Mouse (Mus musculus) liver, embryonic 14.5 days (tissue): ENCODE results near the gene Tfap2e. TPM values are rescaled to one million over a fixed set of nuclear protein-coding genes. Genes with fewer than 3 reads are reported as not detected.

ENCODE experiments used
- ATAC-seq: fragments of 200-750 bp; cut with Nextera tagmentation; 2 replicates; pipeline ENCODE4 v1.8.0; 2017; ENCODE audit warnings: moderate number of reproducible peaks, mild to moderate bottlenecking, moderate library complexity; ENCODE audit not compliant: insufficient read depth
- DNase-seq, 3 experiments: peaks; one replicate each; pipeline ENCODE4 v3.0.0-alpha.2; 2012 to 2013; ENCODE audit warnings: low read depth in 3 of 3, low spot score in 3 of 3
- H3K27ac ChIP-seq: fragments of 300-500 bp; sonication (generic); 2 replicates; pipeline ENCODE4 v1.5.1; 2014; ENCODE audit warnings: moderate library complexity, mild to moderate bottlenecking, control low read depth, inconsistent platforms
- H3K27me3 ChIP-seq: fragments of 300-500 bp; sonication (generic); 2 replicates; pipeline ENCODE4 v1.6.1; 2014; ENCODE audit warnings: mild to moderate bottlenecking, low read length, moderate library complexity; ENCODE audit not compliant: control insufficient read depth, insufficient read depth
- H3K36me3 ChIP-seq: fragments of 300-500 bp; sonication (generic); replicated peaks from 2 replicates; pipeline ENCODE4 v1.6.1; 2014; ENCODE audit warnings: low read depth; ENCODE audit not compliant: control insufficient read depth, insufficient read depth
- H3K4me1 ChIP-seq, 2 experiments: fragments of 200-500 bp in 1 of 2; fragments of 300-500 bp in 1 of 2; sonication (generic) in 1 of 2; replicated peaks; 2 replicates each; pipeline ENCODE4 v1.6.1; 2012 to 2014; ENCODE audit warnings: antibody characterized with exemption in 1 of 2, inconsistent platforms in 1 of 2, low read length in 1 of 2; ENCODE audit not compliant: control insufficient read depth in 2 of 2, insufficient read depth in 2 of 2
- H3K4me2 ChIP-seq: fragments of 300-500 bp; sonication (generic); 2 replicates; pipeline ENCODE4 v1.6.1; 2014; ENCODE audit warnings: low read depth, mild to moderate bottlenecking, control low read depth, moderate library complexity
- H3K4me3 ChIP-seq, 2 experiments: fragments of 200-500 bp in 1 of 2; fragments of 300-500 bp in 1 of 2; sonication (generic) in 1 of 2; 2 replicates each; pipeline ENCODE4 v1.5.1; 2012 to 2014; ENCODE audit warnings: low read depth in 2 of 2, low read length in 2 of 2, mild to moderate bottlenecking in 2 of 2, control low read depth in 1 of 2, inconsistent platforms in 1 of 2, moderate library complexity in 1 of 2; ENCODE audit not compliant: insufficient read depth in 1 of 2
- H3K9ac ChIP-seq: fragments of 300-500 bp; sonication (generic); replicated peaks from 2 replicates; pipeline ENCODE4 v1.6.1; 2014; ENCODE audit warnings: mild to moderate bottlenecking, control low read depth, moderate library complexity
- H3K9me3 ChIP-seq: fragments of 300-500 bp; sonication (generic); 2 replicates; pipeline ENCODE4 v1.6.1; 2016; ENCODE audit warnings: low read length, mixed read lengths; ENCODE audit not compliant: control insufficient read depth
- CTCF ChIP-seq: IDR thresholded peaks from 2 replicates; pipeline ENCODE4 v1.5.1; 2016; ENCODE audit warnings: antibody characterized with exemption, low read depth, control low read depth
- EP300 ChIP-seq: IDR thresholded peaks from 2 replicates; pipeline ENCODE4 v1.6.1; 2016; ENCODE audit warnings: antibody characterized with exemption, low read depth
- WGBS: fragments of 180-500 bp; shearing (Covaris S2); extraction: QIAGEN DNeasy Blood & Tissue Kit; methylation state at CpG from one replicate; pipeline ENCODE4 v1.1.7; 2014; ENCODE audit not compliant: insufficient replicate concordance; 5-methylcytosine and 5-hydroxymethylcytosine counted together
- polyA plus RNA-seq, 2 experiments: library from polyadenylated mRNA; depleted of rRNA in 1 of 2; stranded (reverse) in 1 of 2; unstranded in 1 of 2; fragments of >200 nt; fragmentation: Nextera tagmentation in 1 of 2; extraction: Ambion mirVana in 1 of 2; gene quantifications; 2 replicates each; pipeline versions ENCODE4 v1.2.1 to v1.2.3; 2012 to 2014

Gene Tfap2e
- polyA plus RNA-seq, 2 experiments, result not detected

DNA sequence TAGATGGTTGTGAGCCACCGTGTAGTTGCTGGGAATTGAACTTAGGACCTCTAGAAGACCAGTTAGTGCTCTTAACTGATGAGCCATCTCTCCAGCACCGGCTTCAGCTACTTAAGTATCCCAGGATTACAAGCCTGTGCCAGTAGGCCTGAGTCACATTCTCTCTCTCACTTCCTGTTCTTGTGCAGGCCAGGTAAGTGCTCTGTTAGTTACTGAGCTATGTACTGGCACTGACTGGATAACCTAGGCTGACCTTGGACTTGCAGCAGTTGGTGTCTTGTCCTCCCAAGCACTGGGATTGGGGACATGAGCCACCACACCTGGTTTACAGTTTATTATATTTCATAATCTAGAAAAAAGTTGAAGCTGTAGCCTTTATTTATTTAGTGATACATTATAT, 27.4 kb upstream of the Tfap2e start:
- DNase-seq (no peak), ATAC-seq (no peak)
- Histone ChIP-seq H3K4me3 (no peak overlapping the region), H3K9ac (no peak overlapping the region), H3K4me1 (0 out of 4 replicates have a peak, but pooled peaks cover 0 to 2% of the 10 kb centered on the region in 2 experiments), H3K9me3 (no peaks in the 10 kb centered on the region), H3K4me2 (no peak overlapping the region), H3K27me3 (no peaks in the 10 kb centered on the region), H3K36me3 (no peaks in the 10 kb centered on the region; the same call in 1 of the 2 replicates), H3K27ac (no peak overlapping the region)
- TF ChIP-seq EP300 (no peak), CTCF (no peak)
- 69% methylated on average over 2 of the region's 2 CpGs for WGBS

DNA sequence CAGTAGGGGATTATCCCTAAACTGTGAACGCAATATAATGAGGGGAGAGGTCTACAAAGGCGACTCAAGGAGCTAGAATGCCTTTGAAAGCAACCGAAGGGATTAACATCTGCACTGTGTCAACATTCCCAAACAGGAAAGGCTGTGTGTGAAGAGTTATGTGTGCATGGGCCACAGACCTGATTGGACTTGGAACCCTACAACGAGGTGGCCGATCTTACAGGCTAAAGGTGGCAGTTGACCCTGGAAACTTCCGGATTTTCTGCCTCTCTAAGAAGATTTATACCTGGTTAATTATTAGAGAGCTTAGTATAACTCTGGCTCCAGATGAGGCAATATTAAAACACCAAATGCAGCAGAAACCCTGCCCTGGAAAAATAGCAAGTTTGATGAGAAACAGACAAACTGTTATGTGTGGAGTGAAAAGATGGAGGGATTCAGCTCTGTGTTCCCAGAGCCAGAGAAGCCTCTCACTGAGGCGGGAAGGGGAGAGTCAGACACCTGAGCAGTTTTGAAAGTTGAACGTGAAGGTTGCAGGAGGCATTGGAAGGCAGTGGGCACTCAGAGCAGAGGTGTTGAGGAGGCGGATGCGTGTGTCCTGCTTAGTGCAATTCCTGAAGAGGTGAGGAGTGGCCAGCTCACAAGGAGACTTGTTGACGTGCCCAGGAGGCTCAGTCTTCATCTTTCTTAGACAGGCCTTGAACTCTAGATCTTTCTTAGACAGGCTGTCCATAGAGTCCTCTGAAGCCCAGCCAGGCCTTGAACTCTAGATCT, 26.7 kb upstream of the Tfap2e start:
- no peaks in the 10 kb centered on the region for H3K9me3 ChIP-seq
- no peak overlapping the region; the same call in 1 of the 2 replicates for H3K9ac ChIP-seq
- no peak for ATAC-seq
- TF ChIP-seq EP300 (no peak), CTCF (no peak)
- no peaks in the 10 kb centered on the region for H3K27me3 ChIP-seq
- H3K4me2 ChIP-seq, result no peak overlapping the region
- no peak overlapping the region for H3K4me3 ChIP-seq
- H3K4me1 ChIP-seq, result 0 out of 4 replicates have a peak, but pooled peaks cover 0 to 2% of the 10 kb centered on the region in 2 experiments
- H3K36me3 ChIP-seq, result no peaks in the 10 kb centered on the region; the same call in none of the 2 replicates
- H3K27ac ChIP-seq, result no peak overlapping the region
- no peak for DNase-seq
- 69% methylated on average over 11 of the region's 11 CpGs for WGBS

DNA sequence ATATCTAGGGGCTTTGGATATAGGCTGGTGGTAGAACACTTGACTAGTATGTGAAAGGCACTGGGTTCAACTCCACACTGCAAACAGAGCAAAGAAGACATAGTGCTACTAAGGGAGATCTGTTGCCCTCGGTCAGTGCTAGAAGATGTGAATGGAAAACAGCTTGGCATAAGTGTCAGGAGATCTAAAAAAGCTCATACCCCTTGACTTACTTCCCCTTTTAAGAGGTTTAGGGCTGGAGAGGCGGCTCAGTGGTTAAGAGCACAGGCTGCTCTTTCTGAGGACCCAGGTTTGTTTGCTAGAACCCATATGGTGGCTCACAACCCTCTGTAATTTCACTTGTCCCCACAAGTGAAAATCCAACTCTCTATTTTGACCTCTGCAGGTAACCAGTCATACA, 23.4 kb upstream of the Tfap2e start:
- Histone ChIP-seq H3K36me3 (no peaks in the 10 kb centered on the region; the same call in none of the 2 replicates), H3K27ac (no peak overlapping the region), H3K4me1 (peaks cover 0 to 3% of the 10 kb centered on the region in 2 experiments; a peak in 3 of 4 replicates), H3K9ac (no peak overlapping the region), H3K4me2 (no peak overlapping the region), H3K27me3 (no peaks in the 10 kb centered on the region), H3K9me3 (no peaks in the 10 kb centered on the region), H3K4me3 (no peak overlapping the region)
- ATAC-seq (no peak), DNase-seq (no peak)
- WGBS, result 32% methylated on average over 2 of the region's 2 CpGs
- TF ChIP-seq EP300 (no peak), CTCF (no peak)

DNA sequence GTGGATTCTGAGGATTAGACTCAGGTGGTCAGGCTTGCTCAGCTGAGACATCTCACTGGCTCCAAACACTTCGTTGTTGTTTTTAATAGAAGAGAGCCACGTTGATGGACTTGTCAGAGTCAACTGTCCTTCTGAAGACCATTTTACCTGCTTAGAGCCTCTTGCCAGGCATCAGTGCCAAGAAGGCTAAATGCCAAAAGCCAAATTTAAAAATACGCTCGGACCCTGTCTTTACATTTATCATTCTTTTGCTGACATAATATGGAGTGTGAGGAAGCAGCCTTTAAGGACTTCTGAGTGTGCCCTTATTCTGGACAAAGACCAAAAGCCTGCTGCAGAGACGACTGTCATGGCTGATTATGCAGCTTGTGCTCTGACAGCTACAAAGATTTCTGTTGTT, 22.3 kb upstream of the Tfap2e start:
- DNase-seq, result no peak
- peaks cover 0 to 5% of the 10 kb centered on the region in 2 experiments; a peak in 3 of 4 replicates for H3K4me1 ChIP-seq
- H3K9me3 ChIP-seq, result no peaks in the 10 kb centered on the region
- TF ChIP-seq EP300, result no peak
- TF ChIP-seq CTCF, result no peak
- no peak overlapping the region for H3K4me2 ChIP-seq
- H3K4me3 ChIP-seq, result no peak overlapping the region
- no peaks in the 10 kb centered on the region for H3K27me3 ChIP-seq
- H3K36me3 ChIP-seq, result no peaks in the 10 kb centered on the region; the same call in none of the 2 replicates
- H3K27ac ChIP-seq, result no peak overlapping the region
- WGBS, result 68% methylated on average over 5 of the region's 5 CpGs
- no peak for ATAC-seq
- no peak overlapping the region for H3K9ac ChIP-seq

DNA sequence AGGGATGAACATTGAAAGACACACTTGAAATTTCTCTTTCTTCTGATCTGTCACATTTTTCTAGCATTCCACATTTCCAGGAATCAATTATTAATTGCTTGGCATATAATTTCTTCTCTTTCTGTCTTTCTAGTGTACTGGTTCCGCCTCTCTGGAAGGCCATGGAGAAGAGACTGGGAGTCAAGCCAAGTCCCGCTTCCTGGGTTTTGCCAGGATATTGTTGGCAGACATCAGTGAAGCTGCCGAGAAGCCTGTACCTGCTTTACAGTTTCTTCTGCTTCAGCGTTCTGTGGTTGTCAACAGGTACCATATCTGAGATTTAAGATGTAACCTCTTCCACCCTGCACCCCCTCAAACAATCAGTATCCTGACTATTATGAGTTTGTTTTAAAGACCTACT, 20.7 kb upstream of the Tfap2e start:
- 72% methylated on average over 4 of the region's 4 CpGs for WGBS
- no peak overlapping the region for H3K4me3 ChIP-seq
- no peaks in the 10 kb centered on the region for H3K9me3 ChIP-seq
- no peak overlapping the region for H3K4me2 ChIP-seq
- H3K36me3 ChIP-seq, result no peaks in the 10 kb centered on the region; the same call in none of the 2 replicates
- no peaks in the 10 kb centered on the region for H3K27me3 ChIP-seq
- TF ChIP-seq EP300 (no peak), CTCF (no peak)
- no peak for DNase-seq
- H3K27ac ChIP-seq, result no peak overlapping the region
- ATAC-seq, result no peak
- no peak overlapping the region for H3K9ac ChIP-seq
- H3K4me1 ChIP-seq, result peaks cover 0 to 7% of the 10 kb centered on the region in 2 experiments
